Mouse (Mus musculus): ENCODE measurements at regions not wholly inside any gene's neighbourhood (a gene's known extent, or its start where the extent isn't known, plus 50 kb on each side); places are given as distances from the start of the nearest gene placed in this dataset.

- TF ChIP-seq EP300 (IDR thresholded peaks at IDR 0.05; ENCODE audit: low read depth): no peak
- no peak for TF ChIP-seq CTCF (IDR thresholded peaks at IDR 0.05; ENCODE audit: low read depth)
Observed at GRCm38 (mm10) chr12:51165186-51165585, 182.7 kb upstream of the G2e3 start.

All from liver, embryonic 14.5 days (tissue).